ENCODE assay signal across 17 mouse cellular contexts in genomic region chrX:134133821-134134220, GRCm38 (mm10). TPM values are rescaled to one million over a fixed set of nuclear protein-coding genes. Genes with fewer than 3 reads are reported as not detected.
DNase-seq lines count a peak whose midpoint lies in the region; ATAC-seq and TF ChIP-seq lines count a peak whose summit lies in the region.
"Had no signal": no experiment of that assay in that cellular context is flagged by ENCODE, and none has a peak within 500 bp of the region (broad histone marks: within the 10 kb centered on the region; RNA-seq: fewer than 3 reads in every experiment).

No protein-coding gene starts in this region.

- no peak for TF ChIP-seq POLR2A in ES-Bruce4 (IDR thresholded peaks at IDR 0.05; ENCODE audit: insufficient read depth, low read length)

- 53% methylated on average over 3 of the region's 3 CpGs for WGBS in intestine, postnatal 0 days
- 54% methylated on average over 3 of the region's 3 CpGs for WGBS in intestine, embryonic 15.5 days
- 50% methylated on average over 3 of the region's 3 CpGs for WGBS in limb, embryonic 10.5 days
- 64% methylated on average over 3 of the region's 3 CpGs for WGBS in kidney, embryonic 16.5 days

- no peaks in the 10 kb centered on the region for H3K27me3 ChIP-seq in intestine, postnatal 0 days (replicated peaks; ENCODE audit: control insufficient read depth, insufficient read depth, low read length)
- no peaks in the 10 kb centered on the region for H3K27me3 ChIP-seq in intestine, embryonic 15.5 days (replicated peaks)
- H3K27me3 ChIP-seq in ES-Bruce4 (ENCODE audit: control insufficient read depth, insufficient read depth, low read length, poor library complexity, severe bottlenecking), result no peaks in the 10 kb centered on the region
- H3K27me3 ChIP-seq in limb, embryonic 10.5 days (ENCODE audit: low read depth, poor library complexity, severe bottlenecking), result peaks cover 86% of the 10 kb centered on the region
- peaks cover 17% of the 10 kb centered on the region; the same call in 1 of the 2 replicates for H3K27me3 ChIP-seq in kidney, embryonic 16.5 days (ENCODE audit: insufficient read depth, low read length)
- H3K27me3 ChIP-seq: heart, embryonic 15.5 days had no signal

- H3K36me3 ChIP-seq in intestine, postnatal 0 days (ENCODE audit: control insufficient read depth, insufficient read depth), result no peaks in the 10 kb centered on the region
- H3K36me3 ChIP-seq in intestine, embryonic 15.5 days, result no peaks in the 10 kb centered on the region
- no peaks in the 10 kb centered on the region for H3K36me3 ChIP-seq in ES-Bruce4 (ENCODE audit: control insufficient read depth, insufficient read depth, low read length, poor library complexity, severe bottlenecking)
- H3K36me3 ChIP-seq in limb, embryonic 10.5 days, result no peaks in the 10 kb centered on the region
- no peaks in the 10 kb centered on the region for H3K36me3 ChIP-seq in kidney, embryonic 16.5 days (ENCODE audit: insufficient read depth, low read length)
- H3K36me3 ChIP-seq: embryonic facial prominence, embryonic 15.5 days; heart, embryonic 15.5 days had no signal

- no peaks in the 10 kb centered on the region for H3K4me1 ChIP-seq in intestine, postnatal 0 days (replicated peaks; ENCODE audit: control insufficient read depth, insufficient read depth, low read length)
- no peaks in the 10 kb centered on the region for H3K4me1 ChIP-seq in intestine, embryonic 15.5 days (replicated peaks)
- H3K4me1 ChIP-seq in ES-Bruce4 (ENCODE audit: control insufficient read depth, insufficient read depth, low read length), result no peaks in the 10 kb centered on the region
- H3K4me1 ChIP-seq in limb, embryonic 10.5 days, result no peaks in the 10 kb centered on the region
- H3K4me1 ChIP-seq in kidney, embryonic 16.5 days (ENCODE audit: insufficient read depth, low read length), result no peaks in the 10 kb centered on the region
- H3K4me1 ChIP-seq: embryonic facial prominence, embryonic 15.5 days; heart, embryonic 15.5 days had no signal

- no peak for TF ChIP-seq EP300 in ES-Bruce4 (IDR thresholded peaks at IDR 0.05; ENCODE audit: insufficient read depth, low read depth, low read length)

- peak; percentile 10; the same call in 1 of the 2 replicates for TF ChIP-seq CTCF in intestine, postnatal 0 days (IDR thresholded peaks at IDR 0.05; ENCODE audit: low read depth)
- peak; percentile 4 for TF ChIP-seq CTCF in ES-Bruce4 (IDR thresholded peaks at IDR 0.05; ENCODE audit: low read depth, low read length)

- ATAC-seq in intestine, postnatal 0 days, result no peak
- no peak for ATAC-seq in intestine, embryonic 15.5 days
- ATAC-seq in kidney, embryonic 16.5 days (ENCODE audit: low FRiP score, low TSS enrichment), result no peak
- ATAC-seq in inflammation-experienced regulatory T-cells, adult 6 months, result no peak
- ATAC-seq: forebrain, postnatal 0 days had no signal

- peak; percentile 28 to 31 for DNase-seq in B cell, adult 2 months
- peak; percentile 28 for DNase-seq in limb, embryonic 10.5 days (ENCODE audit: low spot score)
- no peak for DNase-seq in cerebellum, adult 9-10 months
- DNase-seq: forebrain, postnatal 0 days; gastrocnemius, postnatal 36 days; kidney, postnatal 4 days had no signal

- H3K4me3 ChIP-seq in intestine, postnatal 0 days (ENCODE audit: low read depth, low read length), result no peak overlapping the region
- no peak overlapping the region for H3K4me3 ChIP-seq in intestine, embryonic 15.5 days (replicated peaks)
- no peak overlapping the region for H3K4me3 ChIP-seq in ES-Bruce4 (ENCODE audit: low read depth, low read length)
- no peak overlapping the region for H3K4me3 ChIP-seq in limb, embryonic 10.5 days
- H3K4me3 ChIP-seq in kidney, embryonic 16.5 days (ENCODE audit: low read length), result no peak overlapping the region
- H3K4me3 ChIP-seq: embryonic facial prominence, embryonic 15.5 days; heart, embryonic 15.5 days had no signal

- H3K4me2 ChIP-seq in intestine, postnatal 0 days (replicated peaks; ENCODE audit: low read depth), result no peak overlapping the region
- no peak overlapping the region for H3K4me2 ChIP-seq in intestine, embryonic 15.5 days (replicated peaks)
- no peak overlapping the region for H3K4me2 ChIP-seq in kidney, embryonic 16.5 days (replicated peaks; ENCODE audit: low read depth, low read length)
- H3K4me2 ChIP-seq: embryonic facial prominence, embryonic 15.5 days; heart, embryonic 15.5 days had no signal

- H3K9me3 ChIP-seq in intestine, postnatal 0 days (ENCODE audit: control insufficient read depth), result no peaks in the 10 kb centered on the region
- no peaks in the 10 kb centered on the region for H3K9me3 ChIP-seq in intestine, embryonic 15.5 days
- no peaks in the 10 kb centered on the region for H3K9me3 ChIP-seq in ES-Bruce4 (replicated peaks; ENCODE audit: control insufficient read depth, insufficient read depth, low read length, poor library complexity, severe bottlenecking)
- H3K9me3 ChIP-seq in limb, embryonic 10.5 days (replicated peaks), result no peaks in the 10 kb centered on the region
- H3K9me3 ChIP-seq in kidney, embryonic 16.5 days (ENCODE audit: low read length), result no peaks in the 10 kb centered on the region
- H3K9me3 ChIP-seq: embryonic facial prominence, embryonic 15.5 days; heart, embryonic 15.5 days had no signal

- H3K9ac ChIP-seq in intestine, postnatal 0 days (ENCODE audit: low read depth, low read length), result no peak overlapping the region
- H3K9ac ChIP-seq in intestine, embryonic 15.5 days, result no peak overlapping the region
- no peak overlapping the region for H3K9ac ChIP-seq in ES-Bruce4 (ENCODE audit: low read depth, poor library complexity, severe bottlenecking)
- no peak overlapping the region for H3K9ac ChIP-seq in kidney, embryonic 16.5 days (replicated peaks; ENCODE audit: low read length)
- H3K9ac ChIP-seq: embryonic facial prominence, embryonic 15.5 days; forebrain, postnatal 0 days; heart, embryonic 15.5 days had no signal

- H3K27ac ChIP-seq in intestine, postnatal 0 days (ENCODE audit: low read depth, low read length), result no peak overlapping the region
- H3K27ac ChIP-seq in intestine, embryonic 15.5 days, result no peak overlapping the region
- no peak overlapping the region for H3K27ac ChIP-seq in ES-Bruce4 (ENCODE audit: insufficient read depth, low read length)
- H3K27ac ChIP-seq in limb, embryonic 10.5 days, result no peak overlapping the region
- H3K27ac ChIP-seq in kidney, embryonic 16.5 days (ENCODE audit: low read length), result no peak overlapping the region
- H3K27ac ChIP-seq: embryonic facial prominence, embryonic 15.5 days; heart, embryonic 15.5 days; macrophage had no signal

RNA-seq across cellular contexts. Expression of gene Xkrx, which starts 28.1 kb away (rescaled TPM):
- 0.07 and 0.18 TPM in 2 replicates for polyA plus RNA-seq in intestine, postnatal 0 days (2015; fragmentation: Nextera tagmentation; extraction: Ambion mirVana)
- polyA plus RNA-seq in intestine, embryonic 15.5 days (2015; fragmentation: Nextera tagmentation; extraction: Ambion mirVana), result 0.15 and 0.16 TPM in 2 replicates
- 0.87 and 1.1 TPM in 2 replicates for polyA plus RNA-seq in ES-Bruce4 (2011; ENCODE audit: insufficient read depth, insufficient read length, low read depth, missing spikeins)
- polyA plus RNA-seq in limb, embryonic 10.5 days (2016; fragmentation: Nextera tagmentation; extraction: Ambion mirVana), result 0.13 TPM in 1 of 2 replicates, not detected in the other
- 0.09 and 0.14 TPM in 2 replicates for polyA plus RNA-seq in kidney, embryonic 16.5 days (2015; fragmentation: Nextera tagmentation; extraction: Ambion mirVana)
- 1 to 10 TPM in 1 of 3 experiments, under 1 TPM in 1, not detected in 1; 0.83 to 1.3 TPM for polyA plus RNA-seq in inflammation-experienced regulatory T-cells, adult 6 months (2017; shearing (Covaris generic))

RNA-seq across cellular contexts. Expression of gene Arl13a, which starts 53.5 kb away (rescaled TPM):
- polyA plus RNA-seq in intestine, postnatal 0 days (2015; fragmentation: Nextera tagmentation; extraction: Ambion mirVana), result not detected in 2 replicates
- not detected in 2 replicates for polyA plus RNA-seq in intestine, embryonic 15.5 days (2015; fragmentation: Nextera tagmentation; extraction: Ambion mirVana)
- not detected in 2 replicates for polyA plus RNA-seq in ES-Bruce4 (2011; ENCODE audit: insufficient read depth, insufficient read length, low read depth, missing spikeins)
- polyA plus RNA-seq in limb, embryonic 10.5 days (2016; fragmentation: Nextera tagmentation; extraction: Ambion mirVana), result not detected in 2 replicates
- 0.09 TPM in 1 of 2 replicates, not detected in the other for polyA plus RNA-seq in kidney, embryonic 16.5 days (2015; fragmentation: Nextera tagmentation; extraction: Ambion mirVana)
- polyA plus RNA-seq in inflammation-experienced regulatory T-cells, adult 6 months (2017; shearing (Covaris generic)), result under 1 TPM in 1 of 3 experiments, not detected in 2; 0.19 TPM
- polyA plus RNA-seq: embryonic facial prominence, embryonic 15.5 days; forebrain, postnatal 0 days; liver, adult 2 months; macrophage; midbrain, postnatal 0 days; urinary bladder, adult 2 months had no signal
